Mouse (Mus musculus) hindbrain, embryonic 13.5 days (tissue): ENCODE measurements around the gene Olfr1417. TPM values are rescaled to one million over a fixed set of nuclear protein-coding genes. Genes with fewer than 3 reads are reported as not detected.

Source experiments
- polyA plus RNA-seq: library from polyadenylated mRNA; unstranded; fragments of >200 nt; fragmentation: Nextera tagmentation; extraction: Ambion mirVana; gene quantifications from 2 replicates; pipeline ENCODE4 v1.2.1, GENCODE M21; 2015

Olfr1417 gene
- polyA plus RNA-seq, 1 experiment from 2014 or later: not detected

Other genes starting within 250 kb of the Olfr1417 start
- 2.6 and 2.7 TPM in 2 replicates for gene Ms4a6d, start 234.4 kb downstream of the Olfr1417 start, polyA plus RNA-seq
- gene Ms4a2, start 215.5 kb downstream of the Olfr1417 start, polyA plus RNA-seq: 0.10 and 0.16 TPM in 2 replicates
- gene Ms4a3, start 198.4 kb downstream of the Olfr1417 start, polyA plus RNA-seq: not detected in 2 replicates
- not detected in 2 replicates for gene Oosp2, start 178.7 kb downstream of the Olfr1417 start, polyA plus RNA-seq
- gene Oosp1, start 148.1 kb downstream of the Olfr1417 start, polyA plus RNA-seq: not detected in 2 replicates
- gene Oosp3, start 142.2 kb downstream of the Olfr1417 start, polyA plus RNA-seq: not detected in 2 replicates
- gene Gif, start 91.7 kb downstream of the Olfr1417 start, polyA plus RNA-seq: not detected in 2 replicates
- gene Mrpl16, start 68.8 kb downstream of the Olfr1417 start, polyA plus RNA-seq: 44.3 and 44.9 TPM in 2 replicates
- gene Stx3, start 19.8 kb downstream of the Olfr1417 start, polyA plus RNA-seq: 11.3 and 12.8 TPM in 2 replicates
- not detected in 2 replicates for gene Olfr1418, start 21.8 kb upstream of the Olfr1417 start, polyA plus RNA-seq
- not detected in 2 replicates for gene Olfr1419, start 35.9 kb upstream of the Olfr1417 start, polyA plus RNA-seq
- gene Olfr1420, start 47.3 kb upstream of the Olfr1417 start, polyA plus RNA-seq: not detected in 2 replicates
- 19.6 and 19.8 TPM in 2 replicates for gene Patl1, start 73.2 kb upstream of the Olfr1417 start, polyA plus RNA-seq
- 3.9 and 4.3 TPM in 2 replicates for gene Osbp, start 126.7 kb upstream of the Olfr1417 start, polyA plus RNA-seq
- not detected in 2 replicates for gene Olfr1423, start 202.1 kb upstream of the Olfr1417 start, polyA plus RNA-seq
- gene Olfr1424, start 223.5 kb upstream of the Olfr1417 start, polyA plus RNA-seq: not detected in 2 replicates
- not detected in 2 replicates for gene Olfr1425, start 238.5 kb upstream of the Olfr1417 start, polyA plus RNA-seq